Mouse (Mus musculus): ENCODE data around the gene Pik3r6.

DNA sequence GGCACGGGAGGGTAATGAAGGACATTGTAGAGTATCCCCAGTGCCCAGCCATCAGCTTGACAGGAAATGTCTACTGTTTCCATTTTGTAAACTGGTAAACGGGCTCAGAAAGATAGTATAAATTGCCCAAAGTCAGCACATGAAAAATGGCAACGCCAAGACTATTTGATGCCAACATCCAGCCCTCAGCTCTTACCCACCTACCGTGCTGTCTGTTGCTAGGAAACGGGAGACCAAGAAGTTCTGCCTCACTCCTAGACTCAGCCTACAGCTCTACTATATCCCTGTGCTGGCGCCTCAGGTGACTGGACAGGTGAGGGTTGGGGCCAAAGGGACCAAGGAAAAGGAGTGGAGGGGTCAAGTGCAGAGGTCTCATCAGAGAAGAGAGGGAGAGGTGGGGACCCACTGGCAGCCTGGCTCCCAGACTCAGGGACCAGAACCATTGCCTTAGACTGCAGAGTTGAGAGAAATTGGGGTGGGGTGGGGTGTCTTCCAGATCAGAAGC is 31.2 kb downstream of the Pik3r6 start:
- no peak for TF ChIP-seq CTCF (IDR thresholded peaks at IDR 0.05; ENCODE audit: borderline replicate concordance, insufficient read depth, low read length)
- no peak for TF ChIP-seq POLR2A (IDR thresholded peaks at IDR 0.05; ENCODE audit: low read depth, low read length)

Data from embryonic fibroblast, embryonic 13.5 days (primary cell).